Mouse (Mus musculus): Measurements from ENCODE around the gene Mpzl3. TPM values are rescaled to one million over a fixed set of nuclear protein-coding genes. Genes with fewer than 3 reads are reported as not detected.

Gene Mpzl3
- total RNA-seq, 4 experiments from 2014 or later: 1.9 to 3.7 (median 3.1) TPM

DNA sequence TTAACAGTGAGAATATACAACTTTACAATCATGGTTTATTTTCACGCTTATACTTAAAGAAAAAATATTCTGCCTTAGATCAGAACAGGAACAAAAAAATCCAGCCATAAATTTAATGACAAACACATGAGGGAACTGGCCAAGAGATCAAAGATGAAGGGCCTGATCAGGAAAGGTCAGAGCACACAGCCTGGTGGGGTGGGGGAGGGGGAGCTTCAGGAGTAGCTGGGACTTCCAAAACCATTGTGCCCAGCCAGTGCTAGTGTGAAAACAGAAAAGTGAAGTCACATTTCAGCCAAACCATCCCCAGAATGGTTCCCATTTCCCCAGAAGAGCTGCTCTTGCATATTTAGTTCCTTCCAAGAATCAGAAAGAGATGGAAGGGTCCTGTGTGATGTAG is 47.5 kb downstream of the Mpzl3 start:
- DNase-seq (ENCODE audit: low spot score): no peak

DNA sequence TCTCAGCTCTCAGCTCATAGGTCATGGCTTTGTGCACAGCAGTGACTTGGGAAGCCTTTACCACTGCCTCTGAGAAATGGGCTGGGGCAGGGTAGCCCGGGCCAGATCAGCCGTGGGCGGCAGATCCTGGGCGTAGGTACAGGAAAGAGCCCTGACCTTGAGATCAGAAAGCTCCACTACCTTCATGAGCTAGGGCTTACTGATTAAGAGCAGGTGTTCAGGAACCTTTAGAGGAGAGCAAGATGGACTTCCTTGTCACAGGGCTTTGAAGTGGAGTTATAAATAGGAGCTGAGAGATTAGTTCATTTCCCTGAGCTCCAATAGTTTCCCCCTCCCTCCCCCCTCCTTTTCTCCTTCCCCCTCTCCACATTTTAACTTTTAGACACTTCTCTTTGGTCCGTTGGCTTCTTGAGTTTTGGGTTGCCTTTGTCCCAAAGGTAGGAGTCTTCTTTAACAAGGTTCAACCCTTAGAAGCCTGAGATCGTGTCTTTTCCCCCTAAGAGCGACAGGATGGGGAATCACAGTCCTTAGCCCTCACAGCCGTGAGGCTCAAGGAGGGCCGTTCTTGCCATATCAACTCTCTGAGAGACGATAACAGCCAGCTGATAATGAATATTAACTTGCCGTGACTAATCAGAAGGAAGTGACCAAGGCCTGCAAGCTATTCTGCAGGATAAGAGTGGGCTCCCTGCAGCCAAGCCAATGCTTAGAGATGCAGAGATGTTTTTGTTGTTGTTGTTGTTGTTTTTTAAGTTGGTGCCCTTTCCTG is 48.4 kb downstream of the Mpzl3 start:
- DNase-seq (ENCODE audit: low spot score): no peak

DNA sequence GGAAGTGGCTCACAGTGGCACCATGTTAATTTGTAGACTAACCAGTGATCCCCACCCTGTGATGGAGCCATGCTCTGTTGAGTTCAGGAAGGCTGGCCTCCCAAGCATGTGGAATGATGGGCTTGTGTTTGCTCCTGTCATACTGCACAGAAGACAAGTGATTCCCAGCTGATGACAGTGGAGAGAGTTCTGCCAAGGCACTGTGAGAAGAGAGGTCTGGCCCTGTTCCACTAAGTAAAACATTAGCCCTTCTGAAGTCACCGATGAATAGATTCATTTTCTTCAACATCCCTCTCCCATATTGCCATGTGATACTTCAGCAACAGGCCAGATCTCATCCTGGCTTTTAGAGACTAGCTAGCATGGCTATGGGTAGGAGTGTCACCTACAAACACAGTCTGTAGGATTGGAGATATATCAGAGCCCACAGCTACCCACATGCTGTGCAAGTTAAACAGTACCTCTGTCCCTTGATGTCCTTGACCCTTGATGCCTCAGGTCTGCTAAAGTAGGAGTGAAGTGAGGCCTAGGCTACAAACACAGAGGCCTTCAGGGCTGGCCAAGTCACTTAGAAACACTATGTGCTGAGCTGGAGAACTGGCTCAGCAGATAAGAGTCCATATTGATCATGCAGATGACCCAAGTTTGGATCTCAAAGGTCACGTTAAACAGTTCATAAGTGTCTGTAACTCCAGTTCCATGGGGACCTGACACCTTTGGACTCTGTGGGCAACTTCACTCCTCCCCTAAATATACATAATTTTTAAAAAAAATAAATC is 50.8 kb downstream of the Mpzl3 start:
- no peak for DNase-seq (ENCODE audit: low spot score)

DNA sequence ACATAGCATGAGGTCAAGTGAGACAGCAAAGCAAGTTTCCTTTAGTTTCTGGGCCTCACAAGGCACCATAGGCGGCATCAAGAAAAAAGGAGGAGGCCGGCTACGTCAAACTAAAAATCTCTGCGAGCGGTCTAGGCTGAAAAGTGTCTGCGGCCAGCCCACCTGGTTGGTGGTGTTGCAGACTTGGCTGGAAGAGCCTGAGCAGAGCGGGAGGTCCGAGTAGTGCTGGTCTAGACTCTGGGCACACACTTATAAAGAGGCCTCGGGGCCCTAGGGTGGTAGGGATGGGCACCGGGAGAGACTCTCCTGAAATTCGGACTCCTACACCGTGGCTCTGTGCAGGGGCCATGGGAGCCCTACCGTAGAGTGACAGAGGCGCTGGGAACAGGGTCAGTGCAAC is 60.7 kb downstream of the Mpzl3 start:
- no peak for DNase-seq (ENCODE audit: low spot score)

DNA sequence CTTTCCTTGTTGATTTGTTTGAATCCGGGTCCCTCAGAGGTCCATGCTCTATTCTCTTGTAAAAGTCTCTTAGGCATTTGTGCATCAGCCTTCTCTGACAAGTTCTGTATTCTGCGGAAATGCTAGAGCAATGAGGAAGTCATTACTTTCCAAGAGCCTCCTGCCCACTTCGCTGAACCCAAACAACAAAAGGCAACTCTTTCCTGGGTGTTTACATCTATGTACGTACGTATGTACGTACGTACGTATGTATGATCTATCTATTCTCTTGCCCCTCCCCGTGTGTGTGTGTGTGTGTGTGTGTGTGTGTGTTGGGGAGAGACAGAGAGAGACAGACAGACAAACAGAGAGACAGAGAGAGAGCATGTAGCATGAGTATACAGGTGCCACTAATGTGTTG is 61.8 kb downstream of the Mpzl3 start:
- DNase-seq (ENCODE audit: low spot score): no peak

DNA sequence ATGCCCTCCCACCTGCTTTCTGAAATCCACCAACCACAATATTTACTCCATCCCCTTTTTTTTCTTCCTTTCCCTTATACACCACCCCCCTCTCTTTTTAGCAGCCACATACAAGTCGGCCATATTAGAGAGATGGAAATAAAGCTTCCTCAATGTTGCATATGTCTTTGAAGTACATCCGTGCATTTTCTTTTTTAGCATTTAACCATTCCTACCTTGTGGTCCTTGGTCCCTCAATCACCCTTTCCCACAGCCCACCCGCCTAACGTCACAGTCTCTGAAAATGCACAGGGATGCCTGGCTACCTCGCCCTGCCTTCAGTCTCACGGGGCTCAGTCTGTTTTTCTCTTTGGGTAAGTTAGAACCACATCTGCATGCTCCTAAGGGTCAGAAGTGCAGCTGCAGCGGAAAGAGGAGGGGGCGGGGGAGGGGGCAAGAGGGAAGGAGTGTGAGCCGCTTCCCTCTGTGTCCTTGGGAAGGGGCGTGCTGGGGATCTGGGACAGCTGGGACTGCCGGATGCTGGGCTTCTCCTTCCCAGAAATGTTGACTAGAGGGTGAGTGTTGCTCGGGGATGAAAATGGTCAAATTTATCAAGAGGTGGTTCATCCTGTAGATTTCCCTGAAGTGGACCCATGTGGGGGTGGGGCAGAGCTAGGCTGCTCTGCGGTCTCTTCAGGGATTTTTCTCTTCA is 62.9 kb downstream of the Mpzl3 start, which contains the start of gene Scn2b:
Gene Scn2b (plus strand): TSS at position 42 of the 691 bp plus-strand sequence.
- no peak for DNase-seq (ENCODE audit: low spot score)

DNA sequence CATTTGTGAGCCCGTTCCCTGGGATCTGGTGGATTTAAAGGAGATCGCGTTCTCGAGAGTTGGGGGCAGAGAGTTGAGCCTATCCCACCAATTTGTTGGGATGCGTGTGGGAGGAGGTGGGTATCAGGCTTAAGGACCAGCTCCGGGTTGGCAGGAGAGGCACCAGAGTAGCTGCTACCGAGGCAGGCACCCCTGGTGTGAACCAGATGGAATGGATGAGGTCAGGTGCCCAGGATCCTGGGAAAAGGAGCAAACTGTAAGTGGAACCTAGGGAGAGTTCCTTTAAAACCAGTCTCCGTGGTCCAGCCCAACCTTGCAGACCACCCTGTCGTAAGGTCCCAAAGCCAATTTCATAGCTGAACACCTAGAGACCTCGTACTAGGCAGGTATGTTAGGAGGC is 63.6 kb downstream of the Mpzl3 start:
- DNase-seq (ENCODE audit: low spot score): no peak

DNA sequence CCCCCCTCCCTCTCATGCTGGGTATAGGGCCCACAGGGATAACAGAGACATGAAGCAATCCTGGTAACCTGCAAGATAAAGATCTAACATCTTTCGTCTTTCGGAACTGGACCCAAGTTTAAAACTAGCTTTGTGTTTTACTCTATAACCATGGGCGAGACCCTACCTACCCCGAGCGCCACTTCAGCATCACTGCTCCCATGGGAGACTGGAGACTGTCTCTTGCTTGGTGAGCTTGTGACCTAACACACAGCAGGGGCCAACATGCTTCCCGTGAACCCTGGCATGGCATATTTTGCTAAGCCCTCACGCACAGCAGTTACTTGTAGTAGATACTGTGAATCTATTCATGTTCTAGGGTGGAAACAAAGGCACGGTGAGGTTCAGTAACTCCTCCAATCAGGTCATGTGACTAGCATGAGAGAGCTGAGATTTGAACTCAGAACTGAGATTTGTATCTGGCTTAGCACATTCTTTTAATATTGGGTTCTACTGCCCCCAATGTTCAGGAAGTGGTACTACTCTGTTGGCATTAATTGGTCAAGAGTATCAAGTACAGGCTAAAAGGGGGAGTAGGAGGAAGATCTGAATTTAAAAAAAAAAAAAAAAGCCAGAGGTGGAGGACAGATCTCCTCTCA is 64.4 kb downstream of the Mpzl3 start:
- no peak for DNase-seq (ENCODE audit: low spot score)

DNA sequence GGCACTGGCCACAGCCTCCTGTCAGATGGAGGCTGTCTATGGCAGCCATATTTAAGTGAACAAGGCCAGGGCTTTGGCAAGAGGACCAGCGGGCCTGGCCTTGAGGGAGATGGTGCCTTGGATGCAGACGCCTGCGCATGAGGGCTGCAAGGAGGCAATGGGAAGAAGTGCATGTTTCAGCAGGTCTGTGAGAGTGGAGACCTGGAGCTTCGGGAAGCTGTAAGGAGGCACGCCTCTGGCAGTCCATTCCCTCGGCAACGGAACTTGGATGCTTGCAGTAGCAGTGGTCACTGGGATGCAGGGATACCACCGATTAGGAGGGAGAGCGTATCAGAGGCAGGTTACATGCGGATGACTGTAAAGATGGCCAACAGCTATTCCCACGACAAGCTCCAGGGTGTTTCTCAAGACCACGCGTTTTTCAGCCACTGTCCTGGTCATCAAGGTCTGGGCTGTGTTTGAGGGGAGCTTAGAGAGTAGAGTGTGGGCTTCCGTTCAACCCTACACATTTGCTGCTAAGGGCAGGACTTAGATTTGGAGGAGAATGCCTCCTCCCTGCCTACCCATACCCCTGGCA is 65.1 kb downstream of the Mpzl3 start:
- DNase-seq (ENCODE audit: low spot score): no peak

DNA sequence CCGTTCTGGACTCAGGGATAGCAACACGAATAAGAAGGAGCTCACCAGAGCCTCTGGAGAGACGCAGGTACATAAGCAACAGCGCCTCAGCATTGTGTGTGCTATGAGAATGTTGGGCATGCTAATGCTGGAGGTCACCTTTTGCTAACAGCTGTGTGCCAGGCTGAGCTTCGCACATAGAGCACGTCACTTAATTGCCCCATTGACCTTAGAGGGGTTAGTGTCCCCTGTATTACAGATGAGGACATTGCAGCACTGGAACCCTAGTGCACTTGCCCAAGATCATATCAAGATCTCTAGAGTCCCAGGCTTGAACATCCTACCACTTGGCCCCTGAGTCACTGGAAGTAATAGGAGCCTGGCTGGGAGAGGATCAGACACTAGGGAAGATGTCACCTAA is 65.6 kb downstream of the Mpzl3 start:
- no peak for DNase-seq (ENCODE audit: low spot score)

DNA sequence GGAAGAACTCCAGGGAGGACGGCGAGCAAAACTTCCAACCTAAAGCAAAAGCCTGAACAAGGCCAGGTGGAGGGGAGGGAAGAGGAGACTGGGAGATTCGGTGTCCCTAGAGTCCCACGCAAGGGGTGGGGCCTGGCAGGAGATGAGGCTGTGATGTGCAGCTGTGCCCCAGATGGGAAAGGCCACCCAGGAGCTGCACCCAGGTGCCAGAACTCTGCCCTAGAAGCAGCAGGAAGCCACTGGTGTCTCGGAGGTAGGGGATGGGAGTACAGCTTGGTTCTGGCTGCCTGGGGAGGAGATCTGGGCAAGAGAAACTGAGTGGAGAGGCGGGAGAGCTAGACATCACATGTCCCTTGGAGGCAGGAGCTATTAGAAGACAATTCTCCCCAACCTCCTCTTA is 66.0 kb downstream of the Mpzl3 start:
- DNase-seq (ENCODE audit: low spot score): no peak

DNA sequence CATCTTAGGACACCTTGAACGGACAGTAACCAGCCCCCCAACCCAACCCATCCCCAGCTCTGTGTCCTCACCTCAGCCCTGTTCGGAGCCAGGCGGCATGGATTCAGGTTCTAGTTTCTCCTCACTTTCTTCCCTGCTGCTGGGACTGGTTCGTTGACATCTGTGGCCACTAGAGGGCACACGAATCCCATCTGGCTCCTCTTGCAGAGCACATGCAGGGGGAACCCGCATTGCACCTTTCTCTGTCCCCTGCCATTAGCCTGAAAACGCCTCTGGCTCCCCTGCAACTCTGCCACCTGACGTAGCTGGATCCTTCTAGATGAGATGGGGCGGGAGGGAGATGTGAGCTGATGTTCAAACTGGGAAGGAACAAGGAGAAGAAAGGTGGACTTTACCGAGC is 66.8 kb downstream of the Mpzl3 start:
- DNase-seq (ENCODE audit: low spot score): peak; percentile 62

DNA sequence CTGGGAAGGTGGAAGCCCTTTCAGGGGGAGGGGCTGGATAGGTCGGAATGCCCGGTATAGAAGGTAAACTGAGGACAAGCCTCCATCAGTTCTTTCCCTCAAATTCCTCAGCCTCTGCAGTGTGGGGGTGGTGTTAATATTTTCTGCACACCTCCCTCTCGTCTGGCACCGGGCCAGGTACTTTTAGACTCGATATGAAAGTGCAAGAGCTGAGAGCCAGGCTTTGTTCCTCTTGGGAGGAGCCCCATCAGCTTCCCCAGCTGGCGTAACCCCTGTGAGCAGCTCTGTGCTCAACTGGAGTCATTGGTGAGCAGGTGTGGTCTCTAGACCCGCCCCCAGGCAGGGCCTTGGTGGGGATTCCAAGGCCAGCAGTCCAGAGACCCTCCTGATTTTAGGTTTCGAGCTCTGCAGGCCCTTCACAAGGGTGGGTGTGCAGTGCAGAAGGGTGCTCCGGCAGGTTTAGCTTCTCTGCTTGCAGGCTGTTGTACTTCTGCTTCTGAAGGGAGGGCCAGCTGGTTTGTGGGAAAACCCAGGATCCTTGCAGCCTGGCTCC is 67.3 kb downstream of the Mpzl3 start:
- no peak for DNase-seq (ENCODE audit: low spot score)

DNA sequence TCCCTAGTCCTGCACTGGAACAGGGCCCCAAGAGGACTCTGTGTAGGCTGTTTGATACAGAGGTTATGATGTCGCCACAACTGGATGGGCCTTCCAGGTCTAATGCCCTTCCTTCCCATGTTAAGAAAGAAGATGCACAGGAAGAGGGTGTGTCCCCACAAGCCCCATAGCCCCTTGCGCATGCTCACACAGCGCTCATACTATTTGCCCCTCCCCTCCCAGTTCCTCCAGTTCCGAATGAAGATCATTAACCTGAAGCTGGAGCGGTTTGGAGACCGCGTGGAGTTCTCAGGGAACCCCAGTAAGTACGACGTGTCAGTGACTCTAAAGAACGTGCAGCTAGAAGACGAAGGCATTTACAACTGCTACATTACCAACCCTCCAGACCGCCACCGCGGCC is 70.2 kb downstream of the Mpzl3 start:
- DNase-seq (ENCODE audit: low spot score): no peak

DNA sequence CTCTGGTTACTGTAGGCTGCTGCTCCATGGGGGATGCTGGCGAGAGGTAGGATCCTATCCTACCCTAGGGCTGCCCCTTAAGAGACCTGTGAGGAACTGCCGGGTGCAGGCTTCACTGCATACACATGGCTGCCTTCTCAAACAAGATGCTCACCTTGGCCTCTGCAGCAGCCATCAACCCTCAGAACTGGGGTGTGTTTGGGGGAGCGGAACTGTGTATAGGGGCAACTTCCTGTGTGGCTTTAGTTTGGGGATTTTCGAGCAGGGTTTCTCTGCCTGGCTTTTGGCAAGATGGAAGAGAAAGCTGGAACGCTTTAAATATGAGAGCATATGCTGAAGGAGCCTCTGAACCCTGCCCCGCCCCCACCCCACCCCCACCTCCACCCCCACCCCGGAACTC is 72.0 kb downstream of the Mpzl3 start:
- DNase-seq (ENCODE audit: low spot score): no peak

Other genes with a start within 250 kb of the Mpzl3 start
- 10 to 100 TPM; 22.2 to 33.6 (median 29.8) TPM for gene Kmt2a, start 173.9 kb upstream of the Mpzl3 start, total RNA-seq (2022)
- 1,000 to 10,000 TPM; 1,427 to 1,918 (median 1,690) TPM for gene Atp5l, start 134.4 kb upstream of the Mpzl3 start, total RNA-seq (2022)
- 10 to 100 TPM; 33.8 to 42.1 (median 35.3) TPM for gene Ube4a, start 89.6 kb upstream of the Mpzl3 start, total RNA-seq (2022)
- 1 to 10 TPM in 2 of 4 experiments, under 1 TPM in 2; 0.34 to 1.2 (median 0.75) TPM for gene Cd3g, start 74.8 kb upstream of the Mpzl3 start, total RNA-seq (2022)
- gene Cd3d, start 73.4 kb upstream of the Mpzl3 start, total RNA-seq (2022): not detected
- 1 to 10 TPM in 2 of 4 experiments, not detected in 2; 1.3 to 1.5 TPM for gene Cd3e, start 45.6 kb upstream of the Mpzl3 start, total RNA-seq (2022)
- 1 to 10 TPM in 1 of 4 experiments, under 1 TPM in 3; 0.50 to 1.5 (median 0.88) TPM for gene Mpzl2, start 15.4 kb upstream of the Mpzl3 start, total RNA-seq (2022)
- gene Jaml, start 24.0 kb downstream of the Mpzl3 start, total RNA-seq (2022): not detected
- gene Scn2b, start 62.6 kb downstream of the Mpzl3 start, total RNA-seq (2022): 1 to 10 TPM in 2 of 4 experiments, under 1 TPM in 2; 0.81 to 1.4 (median 1.1) TPM
- gene Scn4b, start 83.2 kb downstream of the Mpzl3 start, total RNA-seq (2022): 10 to 100 TPM; 30.2 to 58.6 (median 38.0) TPM
- not detected for gene BC049352, start 126.8 kb downstream of the Mpzl3 start, total RNA-seq (2022)
- not detected for gene Tmprss4, start 148.9 kb downstream of the Mpzl3 start, total RNA-seq (2022)
- 1 to 10 TPM; 1.1 to 2.7 (median 1.3) TPM for gene Il10ra, start 214.0 kb downstream of the Mpzl3 start, total RNA-seq (2022)

Measured in heart, adult 8-10 months (tissue).